ENCODE assay signal across 8 mouse cellular contexts in genomic region chr9:62366478-62367458, GRCm38 (mm10). TPM values are rescaled to one million over a fixed set of nuclear protein-coding genes. Genes with fewer than 3 reads are reported as not detected.
A peak's percentile ranks its signal among the peaks of the same experiment; 100 is the strongest.
DNase-seq lines count a peak whose midpoint lies in the region; ATAC-seq and TF ChIP-seq lines count a peak whose summit lies in the region.

No protein-coding gene starts in this region.

- ATAC-seq in stomach, embryonic 16.5 days (ENCODE audit: insufficient read depth, low FRiP score) = no peak

- 74% methylated on average over 23 of the region's 23 CpGs for WGBS in spleen, adult 2 months
- WGBS in stomach, embryonic 16.5 days = 50% methylated on average over 23 of the region's 23 CpGs

- no peak overlapping the region for H3K9ac ChIP-seq in stomach, embryonic 16.5 days (ENCODE audit: low read length)

- H3K4me3 ChIP-seq in spleen, adult 2 months (ENCODE audit: extremely low read depth, insufficient read depth, insufficient read length) = no peak overlapping the region
- no peak overlapping the region for H3K4me3 ChIP-seq in stomach, embryonic 16.5 days (replicated peaks; ENCODE audit: low read length)

- H3K9me3 ChIP-seq in stomach, embryonic 16.5 days (replicated peaks; ENCODE audit: control insufficient read depth, low read length) = no peaks in the 10 kb centered on the region

- H3K4me1 ChIP-seq in spleen, adult 2 months (ENCODE audit: control insufficient read depth, insufficient read depth, insufficient read length) = peaks cover 36% of the 10 kb centered on the region; the same call in 1 of the 2 replicates
- peaks cover 81% of the 10 kb centered on the region for H3K4me1 ChIP-seq in stomach, embryonic 16.5 days (ENCODE audit: control insufficient read depth, insufficient read depth, low read length)

- H3K27ac ChIP-seq in spleen, adult 2 months (ENCODE audit: insufficient read depth, low read length) = peak overlapping the region; percentile 68
- H3K27ac ChIP-seq in stomach, embryonic 16.5 days (ENCODE audit: low read length) = peak overlapping the region; percentile 48

- no peaks in the 10 kb centered on the region for H3K27me3 ChIP-seq in spleen, adult 2 months (ENCODE audit: control insufficient read depth, insufficient read depth, low read length)
- H3K27me3 ChIP-seq in stomach, embryonic 16.5 days (ENCODE audit: control insufficient read depth, insufficient read depth, low read length) = no peaks in the 10 kb centered on the region

- no peak overlapping the region for H3K4me2 ChIP-seq in stomach, embryonic 16.5 days (ENCODE audit: low read depth, low read length)

- peaks cover 4% of the 10 kb centered on the region for H3K36me3 ChIP-seq in spleen, adult 2 months (ENCODE audit: control insufficient read depth, insufficient read depth, low read length)
- no peaks in the 10 kb centered on the region for H3K36me3 ChIP-seq in stomach, embryonic 16.5 days (ENCODE audit: control insufficient read depth, insufficient read depth, low read length)

- peak; percentile 58 for DNase-seq in cerebellum, adult 9-11 months
- DNase-seq in cerebellum, adult 11 months = no peak
- no peak for DNase-seq in spleen, adult 2 months (ENCODE audit: low read depth in 1 of 2, low spot score in 2 of 2)
- DNase-seq in spleen, postnatal 4 days (ENCODE audit: low spot score in 2 of 2) = no peak
- DNase-seq in kidney, postnatal 10 days = peak; percentile 42
- DNase-seq in B cell, adult 2 months = no peak
- DNase-seq in thymus, postnatal 10 days (ENCODE audit: low spot score in 2 of 2) = no peak

- TF ChIP-seq CTCF in spleen, adult 2 months (IDR thresholded peaks at IDR 0.05; ENCODE audit: extremely low read depth, insufficient read depth, insufficient read length, insufficient replicate concordance) = no peak

- TF ChIP-seq POLR2A in spleen, adult 2 months (IDR thresholded peaks at IDR 0.05; ENCODE audit: low read depth, low read length) = no peak

RNA-seq across cellular contexts. Expression of gene Anp32a, which starts 25.7 kb away (rescaled TPM):
- 14.1 and 16.2 TPM in 2 replicates for polyA plus RNA-seq in spleen, adult 2 months (2012; rRNA removed)
- polyA plus RNA-seq in stomach, embryonic 16.5 days (2015; fragmentation: Nextera tagmentation; extraction: Ambion mirVana) = 117 and 125 TPM in 2 replicates

Comparison
In these comparisons a context has a peak if more than half of its experiments do, and no peak if none do; other contexts are left out.
1. DNase-seq: peak in cerebellum, adult 9-11 months (single experiment) and kidney, postnatal 10 days (single experiment); none in cerebellum, adult 11 months (single experiment), spleen, adult 2 months (0 of 2), spleen, postnatal 4 days (0 of 2), B cell, adult 2 months (0 of 2) and thymus, postnatal 10 days (0 of 2).